Mouse (Mus musculus): ENCODE results near the gene Slc1a2.

Slc1a2 gene

DNA sequence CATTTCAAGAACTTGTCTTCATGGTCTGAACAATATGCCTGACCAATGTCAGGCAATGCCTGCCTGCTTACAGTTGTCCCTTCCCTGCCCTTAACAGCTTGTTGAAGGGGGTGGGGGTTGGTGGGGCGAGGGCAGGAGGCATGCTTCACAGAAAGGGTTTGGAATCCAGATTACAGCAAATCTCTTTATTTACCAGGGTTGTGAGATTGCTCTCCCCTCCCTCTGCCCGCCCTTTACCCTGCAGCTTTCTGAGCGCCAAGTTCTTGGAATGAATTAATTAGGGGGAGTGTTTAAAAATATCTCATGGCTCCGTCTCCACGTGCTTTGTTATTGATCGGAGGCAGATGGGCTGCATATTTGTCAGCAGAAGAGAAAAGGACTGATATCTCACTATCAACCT lies 4.9 kb downstream of the Slc1a2 start:
- no peak for DNase-seq (ENCODE audit: extremely low read depth, low read depth, low spot score)

DNA sequence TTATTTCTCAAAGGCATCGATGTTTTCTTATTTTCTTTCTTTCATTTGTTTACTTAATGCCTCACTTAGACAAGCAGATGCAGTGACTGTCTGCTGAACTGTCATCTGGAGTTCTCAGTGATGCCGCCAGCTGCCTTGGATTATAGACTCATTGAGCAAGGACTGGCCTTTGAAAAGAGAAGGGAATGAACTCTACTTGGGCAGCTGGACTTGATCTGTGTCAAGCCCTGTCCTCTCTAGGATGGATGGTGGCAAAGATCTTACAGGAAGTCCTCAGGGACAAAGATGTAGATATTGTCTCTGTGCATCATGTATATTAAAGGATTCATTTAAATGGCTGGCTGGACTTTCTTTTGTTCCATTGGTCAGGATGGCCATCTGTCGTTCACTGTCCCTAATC lies 5.4 kb downstream of the Slc1a2 start:
- DNase-seq (ENCODE audit: extremely low read depth, low read depth, low spot score), result no peak

DNA sequence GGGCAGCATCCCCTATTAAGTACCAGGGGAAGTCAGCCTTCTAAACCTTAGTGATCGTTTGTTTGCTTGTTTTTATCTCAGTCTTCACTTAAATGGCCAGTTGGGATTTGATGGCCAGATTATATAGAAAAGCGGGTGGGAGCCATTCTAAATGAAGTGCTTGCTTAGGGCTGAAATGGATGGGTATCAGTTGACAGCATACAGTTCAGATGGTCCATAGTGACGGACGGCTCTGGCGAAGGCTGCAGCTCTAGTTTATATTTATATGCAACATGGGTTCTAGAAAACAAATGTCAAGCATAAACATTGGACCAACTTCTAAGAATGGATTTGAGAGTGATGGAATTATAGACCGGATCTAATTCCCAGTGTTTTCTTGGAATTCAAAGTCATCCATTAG lies 9.5 kb downstream of the Slc1a2 start:
- no peak for DNase-seq (ENCODE audit: extremely low read depth, low read depth, low spot score)

DNA sequence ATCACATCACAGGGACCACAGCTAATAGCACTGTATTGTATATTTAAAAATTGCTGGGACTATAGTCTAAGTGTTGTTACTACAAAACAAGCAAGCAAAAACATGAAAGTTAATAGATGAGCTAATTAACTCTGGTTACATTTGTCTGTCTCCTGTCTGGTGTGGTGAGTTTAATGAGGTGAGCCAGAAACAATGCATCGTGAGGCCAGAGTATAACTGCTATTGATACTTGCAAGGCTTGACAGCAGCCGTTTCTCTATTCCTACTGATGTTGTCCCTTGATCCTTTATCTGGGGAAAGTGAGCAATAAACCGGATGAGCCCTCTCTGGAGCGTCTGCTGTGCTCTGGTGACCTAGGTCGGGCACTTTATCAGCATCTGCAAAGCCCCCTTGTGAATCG lies 11.1 kb downstream of the Slc1a2 start:
- DNase-seq (ENCODE audit: extremely low read depth, low read depth, low spot score), result no peak

DNA sequence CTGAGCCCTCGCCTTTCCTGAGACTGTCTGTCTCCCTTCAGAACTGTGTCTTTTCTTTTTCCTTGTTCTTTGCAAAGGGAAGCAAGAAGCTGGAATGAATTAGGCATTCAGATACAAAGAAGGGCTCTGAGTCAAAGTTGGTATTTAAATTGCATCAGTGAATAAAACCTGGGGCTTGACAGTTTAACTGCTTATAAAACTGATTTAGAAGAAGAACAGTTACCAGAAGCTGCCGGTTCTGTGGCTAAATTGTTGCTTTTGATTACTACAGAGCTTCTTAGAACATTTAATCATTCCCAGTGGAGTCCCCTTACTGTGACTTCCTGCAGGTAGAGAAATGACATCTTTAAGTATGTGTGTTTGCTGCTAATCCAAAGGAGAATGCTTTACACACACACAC lies 16.1 kb downstream of the Slc1a2 start:
- DNase-seq (ENCODE audit: extremely low read depth, low read depth, low spot score), result no peak

DNA sequence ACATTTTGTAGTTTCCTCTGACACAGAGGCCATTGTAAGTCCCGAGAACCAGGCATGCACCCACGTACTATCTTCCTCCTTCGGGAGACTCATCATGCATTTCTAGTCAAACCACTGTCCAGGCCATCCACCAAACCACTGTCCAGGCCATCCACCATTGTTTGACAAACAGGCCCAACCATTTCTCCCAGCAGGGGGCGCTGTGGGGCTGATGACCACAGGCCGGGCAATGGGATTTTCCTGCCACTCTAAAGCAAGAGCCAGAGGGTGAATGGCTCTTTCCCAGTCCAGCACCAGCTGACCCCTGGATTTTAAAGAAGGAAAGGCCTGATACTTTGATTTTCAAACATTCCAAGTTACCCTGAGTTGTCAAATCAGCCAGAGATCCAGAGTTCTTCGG lies 16.8 kb downstream of the Slc1a2 start:
- no peak for DNase-seq (ENCODE audit: extremely low read depth, low read depth, low spot score)

DNA sequence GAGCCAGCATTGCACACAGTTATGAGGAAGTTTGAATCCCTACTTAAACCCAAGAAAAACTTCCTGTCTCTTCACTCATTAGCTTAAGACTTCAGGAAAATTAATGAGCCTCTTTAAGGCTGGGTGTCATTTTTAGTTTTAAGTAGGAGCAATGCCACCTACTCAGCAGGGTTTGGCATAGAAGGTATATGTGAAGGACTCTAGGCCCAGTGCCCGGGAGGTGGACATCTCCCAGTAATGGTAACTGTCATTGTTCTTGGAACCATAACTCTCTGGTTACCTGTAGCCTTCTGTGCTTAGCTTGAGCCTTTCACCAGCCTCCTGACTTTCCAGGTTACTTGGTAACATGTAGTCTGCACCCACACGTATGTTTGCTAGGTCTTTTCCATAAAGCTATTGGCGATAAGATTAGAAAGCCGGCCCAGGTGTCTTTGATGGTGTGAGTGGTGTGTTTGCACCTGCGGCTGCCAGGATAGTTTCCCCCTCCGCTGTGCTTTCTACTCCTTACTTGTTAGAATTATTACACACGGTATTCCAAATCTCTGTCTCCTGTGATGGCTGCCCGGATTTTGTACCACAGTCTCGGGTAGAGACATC lies 18.4 kb downstream of the Slc1a2 start:
- DNase-seq (ENCODE audit: extremely low read depth, low read depth, low spot score), result no peak

DNA sequence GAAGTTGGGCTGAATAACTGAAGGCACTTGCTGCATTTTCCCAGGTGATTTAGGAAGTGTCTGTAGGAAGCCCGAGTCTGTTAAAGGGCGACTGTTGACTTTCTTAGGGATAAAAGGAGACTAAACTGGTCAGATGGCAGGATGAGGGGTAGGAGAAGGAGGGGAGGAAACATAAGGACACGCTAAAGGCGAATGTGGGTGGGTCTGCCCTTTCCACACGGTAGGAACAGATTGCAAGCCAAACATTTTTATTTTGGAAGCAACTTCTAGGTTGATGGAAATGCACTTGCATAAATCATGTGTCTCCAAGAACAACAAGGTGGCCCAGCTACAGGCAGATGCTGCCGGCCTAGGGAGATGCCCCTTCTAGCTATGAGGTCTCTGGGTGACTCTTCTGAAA lies 18.9 kb downstream of the Slc1a2 start:
- DNase-seq (ENCODE audit: extremely low read depth, low read depth, low spot score), result no peak

DNA sequence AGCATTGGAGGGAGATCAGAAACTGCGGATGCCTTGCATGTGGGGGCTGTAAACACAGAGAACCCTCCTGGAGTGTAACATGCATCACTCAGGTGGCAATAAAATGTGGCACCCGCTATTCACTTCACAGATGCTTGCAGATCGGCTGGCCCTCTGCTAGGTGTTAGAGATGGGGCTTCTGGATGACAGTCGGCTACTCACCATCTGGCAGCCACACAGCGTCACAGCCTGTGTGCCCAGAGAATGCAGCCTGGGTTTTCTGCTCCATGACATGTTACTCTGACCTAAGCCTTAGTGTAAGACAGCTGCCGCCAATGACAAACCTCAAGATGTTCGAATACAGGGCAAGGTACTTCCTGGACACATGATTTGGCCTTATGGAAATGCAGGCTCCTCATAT lies 22.9 kb downstream of the Slc1a2 start:
- no peak for DNase-seq (ENCODE audit: extremely low read depth, low read depth, low spot score)

DNA sequence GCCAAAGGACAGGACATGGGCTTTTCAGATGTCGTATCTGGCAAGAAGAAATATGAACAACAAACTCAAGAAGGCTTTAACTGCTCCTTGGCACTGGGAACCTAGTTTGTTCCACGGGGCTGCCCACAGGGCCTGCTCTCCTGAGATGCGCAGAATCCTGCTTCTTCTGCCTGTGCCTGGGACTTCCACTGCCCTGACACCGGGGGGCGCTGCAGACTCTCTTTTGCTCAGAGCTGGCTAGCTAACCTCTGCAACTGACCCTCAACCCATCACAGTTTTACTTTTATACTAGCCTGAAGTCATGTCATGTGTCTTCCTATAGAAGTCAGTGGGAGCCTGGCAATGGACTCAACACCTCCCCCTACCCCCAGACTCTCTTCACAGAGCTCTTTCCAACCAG lies 23.7 kb downstream of the Slc1a2 start:
- DNase-seq (ENCODE audit: extremely low read depth, low read depth, low spot score), result no peak

DNA sequence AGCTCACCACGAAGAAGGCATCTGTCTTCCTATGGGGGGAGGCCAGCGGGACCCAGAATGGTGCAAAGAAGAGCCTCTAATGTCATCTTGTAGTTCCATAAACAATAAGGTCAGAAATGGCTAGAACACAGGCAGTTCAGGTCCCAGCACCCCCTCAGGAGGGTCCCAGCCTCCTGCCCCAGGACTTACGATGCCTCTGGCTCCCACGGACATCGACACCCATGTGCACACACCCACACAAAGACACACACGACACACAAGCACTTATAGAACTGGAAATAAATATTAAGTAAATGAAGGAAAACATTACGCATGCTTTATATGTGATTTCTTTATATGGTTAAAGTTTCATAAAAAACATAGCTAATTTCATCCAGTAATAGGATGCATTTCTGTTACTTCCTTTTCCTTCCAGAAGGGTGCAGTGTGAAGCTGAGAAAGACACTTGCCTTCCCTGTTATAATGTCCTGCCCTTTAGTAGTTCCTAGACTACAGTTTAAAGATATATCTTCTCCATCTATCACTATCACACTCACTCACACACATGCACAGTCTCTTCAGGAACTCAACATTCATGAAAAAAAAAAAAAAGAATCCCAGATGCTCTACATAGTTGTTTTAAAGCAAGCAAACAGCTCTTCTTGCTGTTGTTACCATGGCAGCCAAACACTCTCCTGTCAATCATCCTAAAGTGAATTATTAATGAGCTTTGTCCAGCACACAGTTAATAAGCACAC lies 27.1 kb downstream of the Slc1a2 start:
- no peak for DNase-seq (ENCODE audit: extremely low read depth, low read depth, low spot score)

DNA sequence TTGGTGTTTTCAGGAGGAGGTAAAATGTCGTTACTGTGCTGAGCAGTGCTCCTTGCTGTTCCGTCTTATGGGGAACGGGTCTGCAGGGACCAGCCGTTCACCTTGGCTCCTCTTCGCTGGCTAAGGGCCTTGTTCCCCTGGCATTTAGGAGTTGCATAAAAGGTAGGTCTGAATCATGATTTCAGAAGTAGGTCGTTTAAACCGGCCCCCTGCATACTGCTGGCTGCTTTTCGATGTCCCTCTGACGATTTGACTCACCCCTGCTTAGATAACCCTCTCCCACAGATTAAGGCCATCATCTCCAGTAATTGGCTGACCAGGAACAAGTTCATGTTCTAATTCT lies 27.6 kb downstream of the Slc1a2 start:
- DNase-seq (ENCODE audit: extremely low read depth, low read depth, low spot score), result no peak

DNA sequence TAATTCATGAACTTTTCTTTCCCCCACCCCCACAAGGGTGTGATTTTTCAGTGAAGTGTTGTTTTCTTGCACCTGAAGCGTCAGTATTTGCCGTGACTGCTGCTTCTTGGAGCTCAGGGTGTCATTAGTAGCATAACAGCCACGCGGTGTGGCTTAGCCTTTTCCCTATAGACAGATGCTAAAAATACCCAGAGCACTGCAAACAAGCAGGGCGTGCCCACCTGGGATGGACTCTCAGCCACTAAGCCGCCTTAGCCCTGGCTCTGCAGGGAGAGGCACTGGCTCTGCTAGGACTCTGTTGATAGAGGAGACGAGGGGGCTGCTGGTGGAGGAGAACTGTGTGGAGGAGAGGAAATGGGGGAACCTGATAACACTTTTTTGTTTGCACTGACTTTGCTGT lies 35.1 kb downstream of the Slc1a2 start:
- DNase-seq (ENCODE audit: extremely low read depth, low read depth, low spot score), result no peak

DNA sequence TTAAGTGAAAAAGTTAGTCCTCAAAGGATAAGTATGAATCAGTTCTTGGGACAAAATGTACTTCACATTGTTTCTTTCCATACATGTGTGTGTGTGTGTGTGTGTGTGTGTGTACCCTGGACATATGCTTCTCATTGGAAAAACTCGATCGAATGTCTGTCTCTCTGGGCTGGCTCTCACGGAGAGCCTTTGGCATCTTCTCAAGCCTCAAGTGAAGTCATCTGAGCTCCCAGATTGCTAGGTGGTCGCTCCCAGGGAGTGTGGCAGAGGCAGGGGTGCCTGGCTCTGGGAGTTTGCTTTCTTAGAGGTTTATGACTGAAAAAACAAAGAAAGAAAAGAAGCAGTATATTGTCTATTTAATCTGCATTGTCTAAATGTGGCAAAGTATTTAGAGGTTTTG lies 36.3 kb downstream of the Slc1a2 start:
- no peak for DNase-seq (ENCODE audit: extremely low read depth, low read depth, low spot score)

DNA sequence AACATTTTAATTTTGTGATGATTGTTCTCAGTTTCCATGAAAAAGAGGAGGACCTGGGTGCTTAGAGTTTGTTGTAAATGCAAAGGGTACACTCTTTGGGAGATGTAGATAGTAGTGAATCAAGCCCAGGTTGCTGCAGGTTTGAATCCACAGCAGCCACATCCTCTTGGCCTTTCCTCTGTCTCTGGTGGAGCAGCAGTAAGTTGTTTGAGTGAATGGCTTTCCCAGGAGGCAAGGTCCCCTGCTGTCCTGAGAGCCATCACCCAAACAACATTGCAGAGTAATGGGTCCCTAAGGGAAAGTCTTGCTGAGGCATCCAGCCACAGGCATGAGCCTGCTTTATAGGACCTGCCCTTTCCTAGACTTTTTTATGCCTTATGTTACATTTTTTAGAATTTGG lies 37.1 kb downstream of the Slc1a2 start:
- no peak for DNase-seq (ENCODE audit: extremely low read depth, low read depth, low spot score)

DNA sequence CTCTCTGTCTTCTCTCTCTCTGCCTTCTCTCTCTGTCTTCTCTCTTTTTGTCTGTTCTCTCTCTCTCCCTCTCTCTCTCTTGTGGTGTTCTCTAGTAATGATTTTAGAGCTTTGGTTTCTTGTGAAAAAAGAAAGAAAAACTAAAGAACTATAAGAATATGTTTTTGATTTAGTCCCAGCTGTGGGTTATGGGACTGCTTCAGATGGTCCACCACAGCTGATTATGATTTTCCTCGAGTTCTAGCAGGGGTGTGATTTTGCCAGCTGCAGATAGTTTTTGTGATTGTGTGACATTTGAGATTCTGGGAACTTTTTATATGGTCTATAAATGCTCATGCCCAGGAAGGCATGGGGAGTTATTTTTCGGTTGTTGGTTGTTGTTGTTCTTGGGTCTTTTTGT lies 39.3 kb downstream of the Slc1a2 start:
- no peak for DNase-seq (ENCODE audit: extremely low read depth, low read depth, low spot score)

DNA sequence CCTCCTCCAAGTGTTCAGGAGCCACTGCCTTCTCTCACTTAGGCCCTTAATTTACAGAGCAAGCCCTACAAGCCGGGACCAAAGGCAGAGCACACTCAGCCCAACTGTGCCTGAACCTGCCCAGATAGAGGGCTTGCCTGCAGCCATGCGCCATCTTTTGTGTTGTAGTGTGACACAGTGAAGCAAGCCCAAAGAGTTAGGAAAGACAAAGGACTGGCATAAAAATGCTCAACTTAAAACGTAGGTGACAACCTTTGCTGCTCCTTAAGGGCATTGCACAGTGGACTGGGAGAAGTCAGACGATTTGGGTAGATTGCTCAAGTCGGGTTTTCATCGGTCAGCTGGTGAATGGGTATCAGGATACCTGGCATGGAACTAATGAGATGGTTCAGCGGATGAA lies 41.5 kb downstream of the Slc1a2 start:
- DNase-seq (ENCODE audit: extremely low read depth, low read depth, low spot score), result peak; percentile 79

DNA sequence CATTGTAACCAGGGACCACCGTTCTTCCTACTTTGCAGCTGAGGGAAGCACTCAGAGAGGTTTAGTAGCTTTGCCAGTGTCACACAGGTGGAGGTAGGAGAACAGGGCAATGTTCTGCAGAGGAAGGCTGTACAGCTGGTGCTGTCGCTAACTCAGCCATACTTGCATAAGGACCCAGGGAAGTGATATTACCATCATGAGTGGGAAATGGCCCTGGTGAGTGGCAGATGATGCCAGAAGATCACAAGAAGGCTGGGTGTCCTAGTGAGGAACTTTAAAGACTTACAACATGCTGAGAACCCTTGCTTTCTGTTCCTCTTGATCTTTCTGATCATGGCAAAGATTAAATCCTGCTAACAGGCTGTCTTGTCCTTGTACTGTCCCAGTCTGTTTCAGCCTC lies 42.2 kb downstream of the Slc1a2 start:
- DNase-seq (ENCODE audit: extremely low read depth, low read depth, low spot score), result no peak

DNA sequence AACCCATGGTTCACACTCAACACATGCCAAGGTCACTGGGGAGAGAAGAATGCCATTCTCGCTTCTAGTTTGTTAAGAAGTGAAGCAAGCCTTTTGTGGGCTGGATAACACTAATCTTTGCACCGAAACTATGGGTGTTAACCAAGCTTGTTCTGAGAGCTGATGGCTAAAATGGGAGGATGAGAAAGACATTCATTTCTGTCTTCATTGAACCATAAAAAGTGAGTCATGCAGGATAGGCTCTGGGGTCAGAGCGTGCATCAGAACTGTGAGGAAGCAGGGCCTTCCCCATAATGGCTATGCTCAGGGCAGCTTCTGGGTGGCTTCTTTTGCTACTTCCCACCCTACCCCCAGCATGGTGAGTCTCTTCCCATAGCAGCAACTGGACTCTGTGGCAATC lies 42.9 kb downstream of the Slc1a2 start:
- no peak for DNase-seq (ENCODE audit: extremely low read depth, low read depth, low spot score)

DNA sequence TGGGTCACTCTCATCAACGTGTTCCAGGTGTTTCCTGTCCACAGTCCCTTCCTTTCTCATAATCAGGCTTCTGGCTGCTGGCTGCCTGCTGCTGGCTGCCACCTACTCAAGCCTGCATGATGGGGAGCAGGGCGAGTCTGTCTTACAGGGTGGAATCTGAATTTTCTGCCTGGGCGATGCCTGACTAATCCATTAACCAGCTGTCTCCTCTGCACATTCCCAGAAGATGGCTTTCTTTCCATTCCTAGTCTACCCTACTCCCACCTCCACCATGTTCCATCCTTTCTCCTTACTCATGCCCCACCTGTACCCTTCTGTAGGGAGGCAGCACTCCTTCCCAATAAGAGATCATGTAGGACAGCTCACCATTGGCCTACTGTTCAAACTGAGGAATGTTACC lies 45.1 kb downstream of the Slc1a2 start:
- DNase-seq (ENCODE audit: extremely low read depth, low read depth, low spot score), result no peak

DNA sequence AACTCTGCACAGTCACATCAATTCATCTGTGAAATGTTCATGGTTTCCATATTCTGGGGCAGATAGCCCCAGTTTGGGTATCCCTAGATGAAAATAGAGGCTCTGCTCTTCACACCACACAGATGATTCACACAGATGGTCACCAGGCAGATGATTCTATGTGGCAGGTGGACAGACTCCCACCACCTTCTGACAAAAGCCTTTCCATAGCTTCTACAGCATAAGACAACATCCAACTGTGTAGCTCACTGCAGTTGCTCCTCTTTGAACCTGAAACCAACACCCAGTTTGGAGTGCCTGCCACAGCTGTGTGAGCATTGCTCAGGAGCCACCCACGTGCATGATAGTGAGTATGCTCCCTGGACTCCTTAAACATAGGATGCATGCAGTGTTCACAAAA lies 46.3 kb downstream of the Slc1a2 start:
- no peak for DNase-seq (ENCODE audit: extremely low read depth, low read depth, low spot score)

DNA sequence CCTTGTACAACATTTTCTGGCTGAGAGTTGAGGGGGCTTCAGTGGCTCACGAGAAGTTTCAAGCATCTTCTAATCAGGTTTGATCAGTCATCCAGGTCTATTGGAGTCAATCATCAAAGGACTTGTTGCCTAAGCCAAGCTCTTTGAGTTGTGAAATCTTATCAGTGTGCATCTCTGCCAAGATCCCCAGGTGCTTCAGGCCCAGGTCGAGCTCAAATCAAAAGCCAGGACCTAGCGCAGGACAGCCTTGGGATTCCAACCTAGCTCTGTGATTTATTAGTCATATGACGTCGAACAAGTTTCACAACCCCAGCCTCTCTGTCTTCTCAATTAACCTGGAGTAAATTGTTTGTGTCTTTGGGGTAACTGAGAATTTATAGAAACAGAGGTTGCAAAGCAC lies 53.1 kb downstream of the Slc1a2 start:
- peak; percentile 77 for DNase-seq (ENCODE audit: extremely low read depth, low read depth, low spot score)

DNA sequence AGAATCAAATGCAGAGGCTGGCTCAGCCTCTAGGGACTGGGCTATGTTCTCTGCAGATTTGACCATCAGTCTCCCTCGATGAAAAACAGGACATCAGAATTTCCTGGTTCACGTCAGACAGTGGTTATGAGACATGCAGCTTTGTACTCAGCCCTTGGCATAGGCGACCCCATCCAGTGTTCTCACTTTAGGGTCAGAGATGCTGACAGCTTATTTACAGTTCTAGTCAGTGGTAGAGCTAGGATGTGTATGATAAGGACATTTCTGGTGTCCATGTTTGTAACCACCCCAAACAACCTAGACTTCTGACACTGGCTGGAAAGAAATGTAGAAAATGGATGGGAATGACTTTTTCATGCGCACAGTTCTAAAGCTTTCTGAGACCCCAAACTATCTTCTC lies 53.6 kb downstream of the Slc1a2 start:
- no peak for DNase-seq (ENCODE audit: extremely low read depth, low read depth, low spot score)

Data from fat pad, adult 2 months (tissue).